Mouse (Mus musculus) midbrain, embryonic 16.5 days (tissue): Measurements from ENCODE around the gene 9130023H24Rik. TPM values are rescaled to one million over a fixed set of nuclear protein-coding genes. Genes with fewer than 3 reads are reported as not detected.

Source experiments
- polyA plus RNA-seq: library from polyadenylated mRNA; unstranded; fragments of >200 nt; fragmentation: Nextera tagmentation; extraction: Ambion mirVana; gene quantifications from 2 replicates; pipeline ENCODE4 v1.2.1, GENCODE M21; 2015

9130023H24Rik gene
- polyA plus RNA-seq, 1 experiment from 2014 or later, result 6.8 TPM

Other genes starting within 250 kb of the 9130023H24Rik start
- gene Pycard, start 244.2 kb downstream of the 9130023H24Rik start, polyA plus RNA-seq, result 2.3 and 6.9 TPM in 2 replicates
- not detected in 2 replicates for gene Trim72, start 234.1 kb downstream of the 9130023H24Rik start, polyA plus RNA-seq
- 0.83 and 0.90 TPM in 2 replicates for gene Itgam, start 175.4 kb downstream of the 9130023H24Rik start, polyA plus RNA-seq
- gene Gm49368, start 175.3 kb downstream of the 9130023H24Rik start, polyA plus RNA-seq, result not detected in 2 replicates
- 0.09 and 0.21 TPM in 2 replicates for gene Itgax, start 108.5 kb downstream of the 9130023H24Rik start, polyA plus RNA-seq
- not detected in 2 replicates for gene Itgad, start 83.7 kb downstream of the 9130023H24Rik start, polyA plus RNA-seq
- 0.38 TPM in 1 of 2 replicates, not detected in the other for gene Cox6a2, start 31.6 kb downstream of the 9130023H24Rik start, polyA plus RNA-seq
- gene Armc5, start 689 bp downstream of the 9130023H24Rik start, polyA plus RNA-seq, result 12.4 and 12.7 TPM in 2 replicates
- gene Tgfb1i1, start 8.8 kb upstream of the 9130023H24Rik start, polyA plus RNA-seq, result 22.0 and 23.3 TPM in 2 replicates
- not detected in 2 replicates for gene Slc5a2, start 27.6 kb upstream of the 9130023H24Rik start, polyA plus RNA-seq
- 22.9 and 25.9 TPM in 2 replicates for gene BC017158, start 60.1 kb upstream of the 9130023H24Rik start, polyA plus RNA-seq
- gene Rgs10, start 180.7 kb upstream of the 9130023H24Rik start, polyA plus RNA-seq, result 58.4 and 68.6 TPM in 2 replicates
- gene Tial1, start 223.7 kb upstream of the 9130023H24Rik start, polyA plus RNA-seq, result 29.5 and 33.7 TPM in 2 replicates